Mouse (Mus musculus) liver, postnatal 0 days (tissue): ENCODE data around the gene Creb3l2. TPM values are rescaled to one million over a fixed set of nuclear protein-coding genes. Genes with fewer than 3 reads are reported as not detected.
"Not testable (repeated sequence)": the region's sequence is repeated elsewhere in the genome, so short reads cannot be mapped to it uniquely, and the experiment has no call there.

Experiments
- ATAC-seq: fragments of 200-750 bp; cut with Nextera tagmentation; 2 replicates; pipeline ENCODE4 v1.8.0; 2017; ENCODE audit warnings: mild to moderate bottlenecking, moderate library complexity
- DNase-seq: peaks from one replicate; pipeline ENCODE4 v3.0.0-alpha.2; 2016
- H3K27ac ChIP-seq: fragments of 300-500 bp; sonication (generic); 2 replicates; pipeline ENCODE4 v1.5.1; 2014; ENCODE audit warnings: antibody characterized with exemption, moderate library complexity, mild to moderate bottlenecking, low read depth
- H3K27me3 ChIP-seq: fragments of 300-500 bp; sonication (generic); 2 replicates; pipeline ENCODE4 v1.6.1; 2014; ENCODE audit warnings: low read length, control low read depth, mixed read lengths; ENCODE audit not compliant: insufficient read depth
- H3K36me3 ChIP-seq: fragments of 300-500 bp; sonication (generic); replicated peaks from 2 replicates; pipeline ENCODE4 v1.6.1; 2014; ENCODE audit warnings: mild to moderate bottlenecking, control low read depth, low read length, moderate library complexity, mixed read lengths; ENCODE audit not compliant: insufficient read depth
- H3K4me1 ChIP-seq: fragments of 300-500 bp; sonication (generic); 2 replicates; pipeline ENCODE4 v1.6.1; 2014; ENCODE audit warnings: antibody characterized with exemption, mild to moderate bottlenecking, control low read depth; ENCODE audit not compliant: insufficient read depth
- H3K4me2 ChIP-seq: fragments of 300-500 bp; sonication (generic); 2 replicates; pipeline ENCODE4 v1.6.1; 2014; ENCODE audit warnings: low read depth, mild to moderate bottlenecking, low read length, moderate library complexity, mixed read lengths
- H3K4me3 ChIP-seq: fragments of 300-500 bp; sonication (generic); 2 replicates; pipeline ENCODE4 v1.5.1; 2014; ENCODE audit warnings: low read depth, low read length
- H3K9ac ChIP-seq: fragments of 300-500 bp; sonication (generic); replicated peaks from 2 replicates; pipeline ENCODE4 v1.6.1; 2014; ENCODE audit warnings: mild to moderate bottlenecking, moderate library complexity
- H3K9me3 ChIP-seq: fragments of 300-500 bp; sonication (generic); 2 replicates; pipeline ENCODE4 v1.6.1; 2016; ENCODE audit warnings: mild to moderate bottlenecking, control low read depth, low read length, mixed read lengths
- CTCF ChIP-seq: sonication (generic); IDR thresholded peaks from 2 replicates; pipeline ENCODE4 v1.5.1; 2016; ENCODE audit warnings: antibody characterized with exemption, low read depth
- EP300 ChIP-seq: IDR thresholded peaks from 2 replicates; pipeline ENCODE4 v1.6.1; 2016; ENCODE audit warnings: antibody characterized with exemption, low read depth, mild to moderate bottlenecking
- WGBS: fragments of 180-500 bp; shearing (Covaris S2); extraction: QIAGEN DNeasy Blood & Tissue Kit; methylation state at CpG from one replicate; pipeline ENCODE4 v1.1.7; 2014; ENCODE audit not compliant: insufficient replicate concordance; 5-methylcytosine and 5-hydroxymethylcytosine counted together
- polyA plus RNA-seq: library from polyadenylated mRNA; unstranded; fragments of >200 nt; fragmentation: Nextera tagmentation; extraction: Ambion mirVana; gene quantifications from 2 replicates; pipeline ENCODE4 v1.2.1, GENCODE M21; 2015

The Creb3l2 gene
- polyA plus RNA-seq, 1 experiment from 2014 or later: 2.1 TPM

DNA sequence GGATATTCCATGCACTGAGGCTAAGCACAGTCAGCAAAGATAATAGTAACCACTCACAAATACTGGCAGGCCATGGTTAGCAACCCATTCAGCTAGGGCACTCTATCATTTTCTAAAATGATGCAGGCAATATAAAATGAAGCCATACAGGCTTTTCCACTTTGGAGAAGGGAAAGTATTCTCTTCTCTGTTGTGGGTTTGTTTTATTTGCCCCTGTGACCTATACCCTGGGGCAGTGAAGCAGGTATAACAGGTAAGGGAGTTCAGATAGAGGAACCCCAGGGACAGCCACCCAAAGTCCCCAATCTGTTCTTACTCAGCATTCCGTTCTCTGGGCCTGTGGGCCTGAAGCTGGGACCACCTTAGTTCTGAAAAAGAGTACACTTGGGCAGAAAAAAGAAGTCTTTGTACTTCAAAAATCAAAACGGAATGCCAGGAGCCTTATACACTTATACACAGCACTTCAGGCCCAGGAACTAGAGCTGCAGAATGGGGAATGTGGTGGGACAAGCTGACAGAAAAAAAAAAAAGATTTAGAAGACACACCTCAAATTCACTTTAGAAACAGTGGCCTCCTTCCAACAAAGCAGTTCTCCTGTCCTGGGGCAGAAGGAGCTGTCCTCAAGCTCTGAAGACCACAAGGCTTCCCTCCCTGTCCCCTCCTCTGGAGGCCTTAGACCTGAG lies 56.2 kb downstream of the Creb3l2 start:
- 79% methylated on average over 2 of the region's 2 CpGs for WGBS
- H3K9ac ChIP-seq: no peak overlapping the region
- H3K9me3 ChIP-seq: no peaks in the 10 kb centered on the region
- H3K4me1 ChIP-seq: no peaks in the 10 kb centered on the region
- DNase-seq (no peak), ATAC-seq (no peak)
- H3K27ac ChIP-seq: no peak overlapping the region
- H3K27me3 ChIP-seq: no peaks in the 10 kb centered on the region
- no peak overlapping the region for H3K4me2 ChIP-seq
- H3K36me3 ChIP-seq: no peaks in the 10 kb centered on the region
- TF ChIP-seq CTCF (no peak), EP300 (no peak)
- no peak overlapping the region for H3K4me3 ChIP-seq

GRCm38 (mm10) chr6:37382761-37383160 lies 59.2 kb downstream of the Creb3l2 start:
- no peaks in the 10 kb centered on the region for H3K4me1 ChIP-seq
- no peak for TF ChIP-seq CTCF
- TF ChIP-seq EP300: no peak
- no peak overlapping the region for H3K27ac ChIP-seq
- WGBS: 86% methylated on average over 6 of the region's 6 CpGs
- DNase-seq (no peak), ATAC-seq (no peak)
- H3K9me3 ChIP-seq: no peaks in the 10 kb centered on the region
- H3K36me3 ChIP-seq: peaks cover 7% of the 10 kb centered on the region; the same call in 1 of the 2 replicates
- no peak overlapping the region for H3K4me2 ChIP-seq
- H3K9ac ChIP-seq: no peak overlapping the region
- no peaks in the 10 kb centered on the region for H3K27me3 ChIP-seq
- H3K4me3 ChIP-seq: no peak overlapping the region

DNA sequence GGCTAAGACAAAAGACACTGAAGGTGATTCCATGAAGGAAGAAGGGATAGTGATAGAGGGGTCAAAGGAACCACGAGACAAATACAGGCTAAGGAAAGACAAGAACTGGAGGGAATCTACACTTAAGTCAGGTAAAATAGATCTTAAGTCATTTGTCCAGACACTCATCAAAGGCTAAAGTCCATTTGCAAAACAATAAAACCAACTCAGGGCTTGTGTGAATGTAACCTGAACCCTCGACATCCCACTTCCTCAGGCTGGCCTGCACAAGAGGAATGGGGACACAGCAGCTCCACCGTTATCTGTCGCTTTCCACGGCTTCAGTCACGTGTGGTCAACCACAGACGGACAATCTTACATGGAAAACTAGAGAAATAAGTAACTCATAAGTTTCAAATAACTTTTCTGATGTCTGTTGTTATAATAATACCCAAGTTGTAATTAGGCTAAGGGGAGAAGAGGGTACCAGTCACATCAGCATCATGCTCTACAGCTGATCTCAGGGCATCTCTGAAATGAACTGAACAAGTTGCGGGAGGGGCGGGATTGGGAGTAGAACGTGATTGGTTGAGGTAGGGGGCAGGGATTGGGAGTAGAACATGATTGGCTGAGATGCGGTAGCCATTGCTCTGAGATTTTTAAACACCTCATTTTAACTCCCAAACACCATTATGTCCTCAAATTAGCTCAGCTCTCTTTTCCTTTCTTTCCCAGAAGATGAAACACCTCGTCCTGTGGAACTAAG lies 63.9 kb downstream of the Creb3l2 start:
- DNase-seq (no peak), ATAC-seq (no peak)
- H3K4me3 ChIP-seq: no peak overlapping the region
- no peak for TF ChIP-seq EP300
- no peak overlapping the region for H3K4me2 ChIP-seq
- no peaks in the 10 kb centered on the region for H3K27me3 ChIP-seq
- 72% methylated on average over 12 of the region's 12 CpGs for WGBS
- H3K36me3 ChIP-seq: peaks cover 7% of the 10 kb centered on the region; the same call in 1 of the 2 replicates
- no peak overlapping the region for H3K9ac ChIP-seq
- H3K27ac ChIP-seq: no peak overlapping the region
- H3K4me1 ChIP-seq: no peaks in the 10 kb centered on the region
- H3K9me3 ChIP-seq: no peaks in the 10 kb centered on the region

DNA sequence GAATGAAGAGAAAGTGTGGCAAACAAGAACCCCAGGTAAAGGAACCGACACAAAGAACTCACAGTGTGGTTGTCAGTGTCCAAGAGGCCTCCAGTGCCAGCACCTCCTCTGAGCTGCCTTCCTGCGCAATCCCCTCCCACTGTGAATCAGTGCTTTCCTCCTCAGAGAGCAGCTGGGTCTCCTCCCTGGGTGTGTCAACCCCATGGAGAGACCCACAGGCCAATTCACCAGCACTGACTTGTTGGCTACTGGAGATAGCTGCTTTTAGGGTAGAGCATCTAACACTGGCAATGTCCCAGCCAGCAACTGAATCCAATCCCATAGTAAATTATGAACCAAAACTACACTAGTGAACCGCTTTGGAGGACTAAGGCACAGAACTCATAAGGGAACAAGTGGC lies 64.6 kb downstream of the Creb3l2 start:
- not testable (repeated sequence) for H3K4me2 ChIP-seq, H3K27ac ChIP-seq, H3K36me3 ChIP-seq, H3K4me1 ChIP-seq, H3K27me3 ChIP-seq, DNase-seq, H3K9ac ChIP-seq, H3K4me3 ChIP-seq, ATAC-seq, H3K9me3 ChIP-seq
- whole genome bisulfite sequencing: 81% methylated on average over 3 of the region's 3 CpGs

DNA sequence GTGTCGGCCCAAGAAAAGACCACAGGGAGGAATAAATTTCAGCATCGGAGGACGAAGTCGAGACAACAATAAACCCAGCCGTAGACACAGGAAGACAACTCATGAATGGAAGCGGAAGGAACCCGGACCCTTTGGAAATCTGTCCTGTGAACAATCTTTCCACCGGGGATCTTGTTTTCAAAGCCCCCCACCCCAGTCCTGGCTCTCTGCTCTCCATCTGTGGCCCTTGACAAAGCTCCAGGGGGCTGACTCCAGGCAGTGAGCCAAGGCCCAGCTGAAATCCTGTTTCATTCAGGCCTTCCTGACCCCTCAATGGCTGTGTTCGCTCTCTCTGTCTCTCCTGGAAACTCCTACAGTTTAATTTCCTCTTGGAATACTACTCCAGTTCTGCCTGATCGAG lies 66.5 kb downstream of the Creb3l2 start:
- Histone ChIP-seq H3K4me2 (no peak overlapping the region), H3K27me3 (no peaks in the 10 kb centered on the region), H3K4me3 (no peak overlapping the region), H3K9me3 (no peaks in the 10 kb centered on the region), H3K4me1 (no peaks in the 10 kb centered on the region), H3K27ac (no peak overlapping the region), H3K9ac (no peak overlapping the region), H3K36me3 (peaks cover 7% of the 10 kb centered on the region; the same call in 1 of the 2 replicates)
- no peak for ATAC-seq
- 63% methylated on average over 10 of the region's 10 CpGs for WGBS
- no peak for DNase-seq
- no peak for TF ChIP-seq CTCF
- TF ChIP-seq EP300: no peak

GRCm38 (mm10) chr6:37371341-37371740 lies 70.6 kb downstream of the Creb3l2 start:
- H3K4me1 ChIP-seq: no peaks in the 10 kb centered on the region
- no peaks in the 10 kb centered on the region for H3K36me3 ChIP-seq
- no peak overlapping the region for H3K9ac ChIP-seq
- no peak overlapping the region for H3K4me2 ChIP-seq
- 73% methylated on average over 7 of the region's 7 CpGs for WGBS
- no peak for ATAC-seq
- H3K27ac ChIP-seq: no peak overlapping the region
- no peaks in the 10 kb centered on the region for H3K9me3 ChIP-seq
- peak; percentile 41 for DNase-seq
- TF ChIP-seq EP300 (no peak), CTCF (peak; percentile 68)
- H3K4me3 ChIP-seq: no peak overlapping the region
- H3K27me3 ChIP-seq: no peaks in the 10 kb centered on the region
